In genomic region chr9:95442321-95442731, GRCm38 (mm10) we compare ENCODE assay signal across 7 mouse cellular contexts. TPM values are rescaled to one million over a fixed set of nuclear protein-coding genes. Genes with fewer than 3 reads are reported as not detected.
DNase-seq lines count a peak whose midpoint lies in the region; ATAC-seq and TF ChIP-seq lines count a peak whose summit lies in the region.

No protein-coding gene starts in this region.

- TF ChIP-seq POLR2A in limb, embryonic 14.5 days (IDR thresholded peaks at IDR 0.05; ENCODE audit: borderline replicate concordance, extremely low read depth, insufficient read depth, insufficient read length), result no peak

- 6% methylated on average over 13 of the region's 13 CpGs for WGBS in embryonic facial prominence, embryonic 12.5 days
- 8% methylated on average over 13 of the region's 13 CpGs for WGBS in hindbrain, embryonic 14.5 days
- WGBS in limb, embryonic 14.5 days, result 7% methylated on average over 13 of the region's 13 CpGs

- H3K27me3 ChIP-seq in embryonic facial prominence, embryonic 12.5 days, result no peaks in the 10 kb centered on the region
- no peaks in the 10 kb centered on the region for H3K27me3 ChIP-seq in hindbrain, embryonic 14.5 days (ENCODE audit: control insufficient read depth, insufficient read depth, low read length)
- no peaks in the 10 kb centered on the region for H3K27me3 ChIP-seq in limb, embryonic 14.5 days (ENCODE audit: control insufficient read depth, insufficient read depth, low read length)

- peaks cover 12% of the 10 kb centered on the region; the same call in 1 of the 2 replicates for H3K4me1 ChIP-seq in embryonic facial prominence, embryonic 12.5 days
- H3K4me1 ChIP-seq in hindbrain, embryonic 14.5 days (replicated peaks; ENCODE audit: control insufficient read depth, insufficient read depth, low read length), result peaks cover 5% of the 10 kb centered on the region; the same call in 1 of the 2 replicates
- H3K4me1 ChIP-seq in limb, embryonic 14.5 days (ENCODE audit: control insufficient read depth, insufficient read depth, low read length), result no peaks in the 10 kb centered on the region; the same call in 1 of the 2 replicates

- no peak overlapping the region for H3K9ac ChIP-seq in embryonic facial prominence, embryonic 12.5 days
- peak overlapping the region; percentile 25 for H3K9ac ChIP-seq in hindbrain, embryonic 14.5 days
- H3K9ac ChIP-seq in limb, embryonic 14.5 days (ENCODE audit: low read depth, low read length, severe bottlenecking), result no peak overlapping the region

- peak overlapping the region; percentile 44 for H3K4me2 ChIP-seq in embryonic facial prominence, embryonic 12.5 days (replicated peaks)
- peak overlapping the region; percentile 42 for H3K4me2 ChIP-seq in hindbrain, embryonic 14.5 days (replicated peaks)
- peak overlapping the region; percentile 30 for H3K4me2 ChIP-seq in limb, embryonic 14.5 days (replicated peaks; ENCODE audit: low read depth, low read length, severe bottlenecking)

- peak; percentile 28 for DNase-seq in ovary, postnatal 36 days (ENCODE audit: low spot score)
- no peak for DNase-seq in ovary, postnatal 10 days (ENCODE audit: low spot score)
- DNase-seq in hindbrain, embryonic 14.5 days (ENCODE audit: low spot score), result peak; percentile 64
- DNase-seq in limb, embryonic 14.5 days (ENCODE audit: low spot score), result no peak
- DNase-seq in right cerebral cortex, postnatal 14 days, result peak; percentile 46
- DNase-seq in urinary bladder, adult 2 months (ENCODE audit: low spot score), result no peak

- no peak for ATAC-seq in embryonic facial prominence, embryonic 12.5 days (ENCODE audit: insufficient number of reproducible peaks, insufficient read depth, low FRiP score, low TSS enrichment)
- ATAC-seq in hindbrain, embryonic 14.5 days (ENCODE audit: low FRiP score), result peak; percentile 82
- ATAC-seq in limb, embryonic 14.5 days (ENCODE audit: low FRiP score, low read depth), result peak; percentile 79; the same call in 1 of the 2 replicates

- no peak overlapping the region for H3K27ac ChIP-seq in embryonic facial prominence, embryonic 12.5 days
- no peak overlapping the region for H3K27ac ChIP-seq in hindbrain, embryonic 14.5 days
- no peak overlapping the region for H3K27ac ChIP-seq in limb, embryonic 14.5 days (replicated peaks; ENCODE audit: low read depth, low read length)

- H3K4me3 ChIP-seq in embryonic facial prominence, embryonic 12.5 days, result 0 out of 2 replicates have a peak overlapping the region, but pooled peaks have one; percentile 8
- no peak overlapping the region; the same call in 1 of the 2 replicates for H3K4me3 ChIP-seq in hindbrain, embryonic 14.5 days (replicated peaks; ENCODE audit: low read length)
- peak overlapping the region; percentile 14 for H3K4me3 ChIP-seq in limb, embryonic 14.5 days (replicated peaks; ENCODE audit: low read length)

- no peaks in the 10 kb centered on the region; the same call in 1 of the 2 replicates for H3K9me3 ChIP-seq in embryonic facial prominence, embryonic 12.5 days
- no peaks in the 10 kb centered on the region for H3K9me3 ChIP-seq in hindbrain, embryonic 14.5 days (ENCODE audit: control insufficient read depth, low read length)
- no peaks in the 10 kb centered on the region for H3K9me3 ChIP-seq in limb, embryonic 14.5 days (ENCODE audit: control insufficient read depth, low read length)

- no peaks in the 10 kb centered on the region for H3K36me3 ChIP-seq in embryonic facial prominence, embryonic 12.5 days
- H3K36me3 ChIP-seq in hindbrain, embryonic 14.5 days (replicated peaks; ENCODE audit: control insufficient read depth, insufficient read depth), result no peaks in the 10 kb centered on the region
- no peaks in the 10 kb centered on the region for H3K36me3 ChIP-seq in limb, embryonic 14.5 days (ENCODE audit: control insufficient read depth, insufficient read depth, low read length)

RNA-seq across cellular contexts. Expression of gene Chst2, which starts 35.8 kb away (rescaled TPM):
- polyA plus RNA-seq in embryonic facial prominence, embryonic 12.5 days (2016; fragmentation: Nextera tagmentation; extraction: Ambion mirVana), result 10.1 and 10.8 TPM in 2 replicates
- 16.3 and 19.9 TPM in 2 replicates for polyA plus RNA-seq in hindbrain, embryonic 14.5 days (2014; fragmentation: Nextera tagmentation; extraction: Ambion mirVana)
- polyA plus RNA-seq in limb, embryonic 14.5 days (2012; rRNA removed), result 7.5 and 9.7 TPM in 2 replicates
- polyA plus RNA-seq in limb, embryonic 14.5 days (2014; fragmentation: Nextera tagmentation; extraction: Ambion mirVana), result 10.6 and 12.9 TPM in 2 replicates
- polyA plus RNA-seq in urinary bladder, adult 2 months (2012; rRNA removed), result 3.1 and 6.5 TPM in 2 replicates

Comparison
In these comparisons a context has a peak if more than half of its experiments do, and no peak if none do; other contexts are left out.
1. DNase-seq: peak in ovary, postnatal 36 days (single experiment), hindbrain, embryonic 14.5 days (single experiment) and right cerebral cortex, postnatal 14 days (single experiment); none in ovary, postnatal 10 days (single experiment), limb, embryonic 14.5 days (single experiment) and urinary bladder, adult 2 months (single experiment).
2. Peak in every context shown above with its lines, with median percentiles within 50 percentile points of each other: H3K4me2 ChIP-seq.